Mouse (Mus musculus): ENCODE measurements around the gene Inhbe.
"Not testable (repeated sequence)": the region's sequence is repeated elsewhere in the genome, so short reads cannot be mapped to it uniquely, and the experiment has no call there.

The Inhbe gene

DNA sequence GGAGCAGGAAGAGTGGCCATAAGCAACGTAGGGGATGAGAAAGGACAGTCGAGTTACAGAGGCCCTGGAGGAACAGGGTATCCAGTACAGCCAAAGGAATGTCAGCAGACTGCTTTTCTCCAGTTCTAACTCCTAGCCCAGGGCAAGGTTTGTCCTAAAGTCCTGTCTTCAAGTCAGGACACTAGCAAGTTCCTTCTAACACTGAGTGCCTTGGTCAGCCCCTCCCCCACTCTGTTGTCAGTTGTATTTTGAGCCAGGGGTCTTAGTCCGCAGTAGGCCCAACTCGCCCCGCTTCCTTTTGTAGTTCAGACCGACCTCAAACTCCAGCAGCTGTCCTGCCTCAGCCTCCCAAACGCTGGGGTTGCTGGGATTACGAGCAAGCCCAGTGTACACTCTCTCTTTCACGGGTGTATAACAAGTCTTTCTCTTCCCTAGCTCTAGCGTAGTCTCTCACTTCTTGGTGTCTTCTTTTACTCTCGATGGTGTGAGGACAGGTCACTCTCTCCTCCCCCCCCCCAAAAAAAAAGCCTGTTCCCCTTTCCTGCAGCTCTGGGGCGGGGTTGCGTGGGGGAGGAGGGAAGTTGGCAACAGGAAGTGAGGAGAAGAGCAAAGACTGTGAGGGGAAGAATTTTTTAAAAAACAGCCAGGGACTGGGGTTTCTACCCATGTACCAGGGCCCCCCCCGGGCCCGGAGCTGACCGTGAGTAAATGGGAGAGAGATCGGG is 30.9 kb downstream of the Inhbe start:
- peak; percentile 26 to 54 for DNase-seq (ENCODE audit: low read depth in 1 of 2, low spot score in 2 of 2)

DNA sequence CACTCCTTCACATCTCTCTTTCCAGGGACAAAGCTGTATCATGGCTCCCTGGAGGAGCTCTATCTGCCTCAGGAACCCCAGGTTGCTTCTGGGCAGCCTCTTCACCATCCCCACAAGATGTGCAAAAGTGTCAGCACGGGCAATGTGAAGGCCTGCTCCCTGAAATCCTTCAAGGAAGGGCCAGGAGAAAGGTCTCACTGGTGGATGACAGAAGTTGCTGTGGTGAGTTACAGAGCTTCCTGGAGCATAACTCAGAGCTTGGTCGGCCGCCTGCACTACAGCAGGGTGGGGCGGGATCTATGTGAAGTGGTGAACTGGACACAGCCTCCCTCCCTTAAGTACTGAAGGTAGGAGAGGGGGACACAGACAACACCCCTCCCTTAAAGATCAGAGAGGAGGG is 31.5 kb downstream of the Inhbe start:
- DNase-seq (ENCODE audit: low read depth in 1 of 2, low spot score in 2 of 2), result no peak

GRCm38 (mm10) chr10:127322178-127322577 is 32.0 kb downstream of the Inhbe start:
- DNase-seq (ENCODE audit: low read depth in 1 of 2, low spot score in 2 of 2), result no peak

- no peak for DNase-seq (ENCODE audit: low read depth in 1 of 2, low spot score in 2 of 2)
These were observed 32.6 kb downstream of the Inhbe start, which contains the start of gene Arhgap9 for GRCm38 (mm10) chr10:127321621-127322020. Arhgap9 (plus strand) TSS chr10:127321964.

GRCm38 (mm10) chr10:127319969-127320368 is 34.2 kb downstream of the Inhbe start:
- DNase-seq (ENCODE audit: low read depth in 1 of 2, low spot score in 2 of 2), result no peak

DNA sequence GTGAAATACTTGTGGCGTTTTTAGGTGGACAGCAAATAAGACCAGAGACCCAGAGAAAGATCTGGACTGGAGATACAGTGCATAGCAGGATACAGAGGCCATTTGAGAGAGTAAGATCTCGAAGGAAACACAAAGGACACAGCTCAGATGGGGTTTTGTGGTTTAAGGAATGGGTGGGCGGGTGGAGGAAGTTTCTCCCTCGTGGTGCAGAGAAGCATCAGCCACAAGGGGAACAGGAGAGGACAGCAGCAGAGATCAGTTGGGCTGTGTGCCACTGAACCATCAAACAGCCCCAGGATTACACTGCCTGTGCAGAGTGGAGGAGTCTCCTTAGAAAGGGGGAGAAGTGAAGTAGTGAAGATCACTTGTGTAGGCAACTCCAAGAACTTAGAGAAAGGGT is 36.2 kb downstream of the Inhbe start:
- DNase-seq (ENCODE audit: low read depth in 1 of 2, low spot score in 2 of 2), result no peak

DNA sequence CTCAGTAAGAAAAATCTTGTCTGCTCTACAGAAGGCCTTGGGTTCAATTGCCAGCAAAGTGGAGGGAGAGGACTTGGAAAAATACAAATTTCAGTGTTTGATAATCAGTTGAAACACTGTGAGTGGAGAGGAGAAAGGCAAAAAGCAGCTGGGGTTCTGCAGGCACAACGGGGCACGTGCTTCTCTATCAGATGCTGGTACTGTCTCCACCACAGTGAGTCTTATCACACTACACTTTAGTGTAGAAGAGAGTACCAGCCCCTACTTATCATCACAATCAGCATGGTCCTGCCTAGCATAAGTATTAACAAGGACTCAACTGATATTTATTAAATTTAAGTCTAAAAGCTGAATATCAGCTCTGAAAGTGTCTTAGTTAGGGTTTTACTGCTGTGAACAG is 36.9 kb downstream of the Inhbe start:
- no peak for DNase-seq (ENCODE audit: low read depth in 1 of 2, low spot score in 2 of 2)

DNA sequence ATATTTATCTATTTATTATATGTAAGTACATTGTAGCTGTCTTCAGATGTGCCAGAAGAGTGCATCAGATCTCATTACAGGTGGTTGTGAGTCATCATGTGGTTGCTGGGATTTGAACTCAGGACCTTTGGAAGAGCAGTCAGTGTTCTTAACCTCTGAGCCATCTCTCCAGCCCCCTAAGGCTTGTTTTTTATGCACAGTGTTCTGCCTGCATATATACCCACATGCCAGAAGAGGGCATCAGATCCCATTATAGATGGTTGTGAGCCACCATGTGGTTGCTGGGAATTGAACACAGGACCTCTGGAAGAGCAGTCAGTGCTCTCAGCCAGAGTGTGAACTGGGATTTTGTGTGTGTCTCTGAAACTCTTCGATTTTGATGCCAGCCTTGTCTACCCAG is 39.3 kb downstream of the Inhbe start:
- DNase-seq (ENCODE audit: low read depth in 1 of 2, low spot score in 2 of 2), result not testable (repeated sequence)

- not testable (repeated sequence) for DNase-seq (ENCODE audit: low read depth in 1 of 2, low spot score in 2 of 2)
These were observed 40.7 kb downstream of the Inhbe start for GRCm38 (mm10) chr10:127313516-127313915.

DNA sequence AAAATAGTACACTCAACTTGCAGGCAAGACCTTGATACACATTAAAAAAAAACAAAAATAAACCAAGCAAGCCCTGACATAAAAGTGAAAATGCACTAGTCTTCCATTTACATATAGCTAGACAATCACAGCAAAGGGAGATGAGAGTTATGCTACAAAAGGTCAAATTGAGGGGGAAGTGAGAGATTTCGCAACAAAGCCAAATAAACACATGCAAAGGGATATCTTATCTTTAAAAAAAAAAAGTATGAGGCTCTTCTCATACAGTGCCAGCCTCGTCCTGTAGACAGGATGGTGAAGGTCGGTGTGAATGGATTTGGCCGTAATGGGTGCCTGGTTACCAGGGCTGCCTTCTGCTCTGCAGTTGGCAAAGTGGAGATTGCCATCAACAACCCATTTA is 41.4 kb downstream of the Inhbe start:
- DNase-seq (ENCODE audit: low read depth in 1 of 2, low spot score in 2 of 2), result no peak

DNA sequence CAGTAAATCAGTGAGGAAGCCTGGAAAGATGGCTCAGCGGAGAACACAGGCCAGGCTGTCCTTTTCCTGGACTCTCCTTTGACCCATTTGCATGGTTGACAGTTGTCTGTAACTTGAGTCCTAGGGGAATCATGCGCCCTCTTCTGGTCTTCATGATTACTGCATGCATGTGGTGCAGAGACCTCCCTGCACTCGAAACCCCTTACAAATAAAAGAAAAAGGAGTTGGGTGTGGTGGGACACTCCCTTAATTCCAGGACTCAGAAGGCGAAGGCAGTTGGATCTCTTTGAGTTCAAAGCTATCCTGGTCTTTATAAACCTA is 41.9 kb downstream of the Inhbe start:
- DNase-seq (ENCODE audit: low read depth in 1 of 2, low spot score in 2 of 2), result peak; percentile 47 to 56

DNA sequence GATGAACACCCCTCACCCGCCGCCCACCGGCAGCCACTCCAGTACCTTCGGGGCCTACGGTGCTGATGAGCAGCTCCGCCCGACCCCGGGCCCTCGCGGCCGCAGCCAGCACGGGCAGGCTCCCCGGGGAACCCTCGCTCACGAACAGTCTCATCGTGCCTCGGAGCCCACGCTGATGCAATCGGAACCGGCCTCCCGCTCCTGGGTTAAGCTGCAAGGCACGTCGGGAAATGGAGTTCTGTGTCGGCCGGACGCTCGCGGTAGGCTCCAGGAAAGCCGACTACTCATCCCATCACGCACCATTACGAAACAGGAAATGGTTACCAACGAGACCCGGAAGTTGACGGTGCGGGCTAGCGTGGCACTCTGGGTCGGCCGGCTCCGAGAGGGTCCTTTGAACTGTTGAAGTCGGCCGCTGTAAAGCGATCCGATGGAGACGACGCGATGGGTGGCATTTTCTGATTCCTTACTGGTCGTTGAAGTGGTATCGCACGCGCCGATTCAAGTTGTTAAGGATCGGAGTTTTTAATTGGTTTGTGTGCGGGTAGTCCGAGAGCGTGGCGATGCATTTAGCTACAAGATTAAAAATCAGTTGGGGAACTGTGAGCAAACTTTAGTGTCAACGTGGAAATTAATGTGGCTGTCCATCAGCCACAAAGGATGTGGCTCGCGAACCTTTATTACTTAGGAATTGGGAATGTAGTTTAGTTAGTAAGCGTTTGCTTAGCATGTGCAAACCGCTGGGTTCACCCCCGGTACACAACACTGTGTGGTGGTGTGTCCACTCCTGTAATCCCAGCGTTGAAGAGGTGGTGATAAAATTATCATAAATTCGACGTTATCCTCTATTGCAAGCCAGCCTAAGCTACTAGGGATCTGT is 42.5 kb downstream of the Inhbe start, which contains the start of gene Mars:
Gene Mars (minus strand): TSS at position 311 of the 880 bp plus-strand sequence.
- peak; percentile 79 to 84 for DNase-seq (ENCODE audit: low read depth in 1 of 2, low spot score in 2 of 2)

DNA sequence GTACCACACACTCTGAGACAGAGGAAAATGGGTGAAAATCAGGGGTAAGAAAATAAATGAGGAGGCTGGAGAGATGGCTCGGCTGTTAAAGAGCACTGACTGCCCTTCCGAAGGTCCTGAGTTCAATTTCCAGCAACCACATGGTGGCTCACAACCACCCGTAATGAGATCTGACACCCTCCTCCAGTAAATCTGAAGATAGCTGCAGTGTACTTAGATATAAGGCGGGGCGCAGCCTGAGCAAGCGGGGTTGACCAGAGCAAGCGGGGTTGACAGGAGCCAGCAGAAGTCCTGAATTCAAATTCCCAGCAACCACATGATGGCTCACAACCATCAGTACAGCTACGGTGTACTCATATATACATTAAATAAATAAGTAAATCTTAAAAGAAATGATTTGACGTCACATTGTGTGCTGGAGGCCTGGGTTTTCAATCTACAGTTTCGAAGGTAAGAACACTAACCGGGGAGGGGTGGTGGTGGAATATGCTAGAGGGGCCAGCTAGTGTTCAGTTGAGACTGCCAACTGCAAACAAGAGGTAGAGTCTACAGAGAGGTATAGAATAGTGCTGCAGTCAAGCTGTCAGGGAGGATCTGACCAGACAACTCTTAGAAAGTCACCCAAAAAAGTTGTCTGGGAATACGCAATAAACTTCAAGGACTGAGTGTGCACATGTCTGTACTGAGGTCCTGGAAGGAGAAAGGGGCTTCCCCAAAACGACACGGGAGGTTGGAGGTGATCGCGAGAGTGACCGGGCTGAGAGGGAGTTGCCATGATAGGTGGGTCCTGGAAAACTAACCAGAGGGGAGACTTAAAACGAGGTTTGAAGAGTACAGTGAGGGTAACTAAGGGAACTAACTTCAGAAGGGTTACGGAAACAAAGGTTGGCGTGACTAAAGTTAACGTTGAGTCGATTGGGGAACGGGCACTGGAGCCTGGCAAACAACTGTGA is 43.4 kb downstream of the Inhbe start:
- no peak for DNase-seq (ENCODE audit: low read depth in 1 of 2, low spot score in 2 of 2)

- DNase-seq (ENCODE audit: low read depth in 1 of 2, low spot score in 2 of 2), result not testable (repeated sequence)
These were observed 45.0 kb downstream of the Inhbe start for GRCm38 (mm10) chr10:127309167-127309566.

DNA sequence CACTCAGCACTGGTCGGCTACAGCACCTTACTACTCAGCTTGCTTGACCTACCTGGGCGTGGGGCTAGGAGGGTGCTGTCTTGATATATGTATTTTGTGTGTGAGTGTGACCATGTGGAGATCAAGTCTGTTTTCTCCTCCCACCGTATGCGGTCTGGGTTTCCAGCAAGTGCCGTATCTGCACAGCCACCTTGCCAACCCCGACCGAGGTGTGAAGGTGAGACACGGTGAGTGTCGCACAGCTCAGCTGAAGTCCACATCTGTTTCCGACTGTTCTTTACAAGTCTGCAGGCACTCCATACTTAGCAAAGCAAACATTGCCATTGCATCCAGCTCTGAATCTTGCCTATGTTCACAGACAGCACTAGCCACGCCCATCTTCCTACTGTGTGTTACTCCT is 51.1 kb downstream of the Inhbe start:
- no peak for DNase-seq (ENCODE audit: low read depth in 1 of 2, low spot score in 2 of 2)

DNA sequence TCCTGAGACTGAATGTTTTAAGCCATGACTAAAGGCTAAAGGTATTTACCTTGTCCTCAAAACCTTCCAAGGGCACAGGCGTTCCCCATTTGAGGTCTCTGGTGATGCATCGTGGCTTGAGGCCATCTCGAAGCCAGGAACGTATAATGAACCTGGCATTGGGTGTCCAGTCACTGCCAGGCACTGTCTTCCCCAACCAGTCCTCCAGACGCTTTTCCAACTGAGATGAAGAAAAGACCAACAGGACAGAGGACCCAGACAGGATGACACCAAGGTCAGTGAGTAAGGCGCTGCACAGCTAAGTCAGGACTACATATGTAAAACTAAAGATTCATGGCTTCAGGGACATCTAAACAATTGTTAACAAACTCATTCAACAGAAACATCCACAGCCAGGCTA is 53.9 kb downstream of the Inhbe start:
- DNase-seq (ENCODE audit: low read depth in 1 of 2, low spot score in 2 of 2), result no peak
